Comparison of ENCODE assay signal across 8 mouse cellular contexts in the genomic region with DNA sequence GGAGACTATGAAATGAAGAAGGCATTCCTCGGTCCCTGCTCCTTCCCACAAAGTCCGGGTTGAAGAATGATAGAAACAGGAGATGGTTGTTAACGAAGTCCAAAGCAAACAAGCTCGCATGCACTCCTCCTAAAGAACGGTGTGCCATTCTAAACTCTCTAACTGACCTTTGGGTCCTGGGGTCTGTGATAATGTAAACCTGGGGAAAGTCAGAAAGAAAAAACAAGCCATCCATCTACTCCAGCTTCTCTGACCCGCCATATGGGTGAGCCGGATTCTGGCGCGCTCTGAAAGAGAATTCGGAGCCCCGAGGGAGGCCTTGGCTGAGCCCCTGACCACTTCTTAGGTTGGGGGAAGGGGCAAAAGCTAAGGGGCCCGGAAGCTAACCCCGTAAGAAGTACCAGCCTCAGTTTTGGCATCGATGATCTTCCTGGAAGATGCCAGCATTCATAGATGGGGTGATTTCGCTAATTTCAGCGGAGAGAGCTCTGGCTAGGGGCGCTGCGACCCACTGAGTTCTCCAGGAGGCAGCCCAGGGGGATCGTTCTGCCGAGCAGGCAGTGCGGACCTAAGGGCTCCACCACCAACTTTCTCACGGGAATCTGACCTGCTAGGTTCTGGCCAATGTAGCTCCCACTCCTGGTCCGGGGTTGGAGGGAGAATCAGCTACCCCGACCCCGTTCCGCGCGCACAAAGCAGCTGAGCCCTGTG. TPM values are rescaled to one million over a fixed set of nuclear protein-coding genes. Genes with fewer than 3 reads are reported as not detected.
DNase-seq lines count a peak whose midpoint lies in the region; ATAC-seq and TF ChIP-seq lines count a peak whose summit lies in the region.

No protein-coding gene starts in this region.

- H3K4me1 ChIP-seq in E14TG2a.4 (replicated peaks; ENCODE audit: low read depth, low read length): peaks cover 20% of the 10 kb centered on the region
- H3K4me1 ChIP-seq in embryonic facial prominence, embryonic 15.5 days: peaks cover 24% of the 10 kb centered on the region
- peaks cover 9% of the 10 kb centered on the region; the same call in 1 of the 2 replicates for H3K4me1 ChIP-seq in intestine, embryonic 15.5 days (replicated peaks)
- peaks cover 8% of the 10 kb centered on the region for H3K4me1 ChIP-seq in neural tube, embryonic 12.5 days

- peak overlapping the region; percentile 53 for H3K9ac ChIP-seq in embryonic facial prominence, embryonic 15.5 days
- peak overlapping the region; percentile 82 for H3K9ac ChIP-seq in intestine, embryonic 15.5 days
- H3K9ac ChIP-seq in neural tube, embryonic 12.5 days: peak overlapping the region; percentile 69

- H3K4me2 ChIP-seq in embryonic facial prominence, embryonic 15.5 days (replicated peaks): peak overlapping the region; percentile 99
- peak overlapping the region; percentile 98 for H3K4me2 ChIP-seq in intestine, embryonic 15.5 days (replicated peaks)
- peak overlapping the region; percentile 99 for H3K4me2 ChIP-seq in neural tube, embryonic 12.5 days (replicated peaks)

- ATAC-seq in embryonic facial prominence, embryonic 15.5 days (ENCODE audit: insufficient number of reproducible peaks, low FRiP score, low TSS enrichment, low read depth): no peak; the same call in 1 of the 2 replicates
- peak; percentile 26 for ATAC-seq in intestine, embryonic 15.5 days
- ATAC-seq in neural tube, embryonic 12.5 days (ENCODE audit: low FRiP score, low read depth): peak; percentile 51; the same call in 1 of the 2 replicates
- ATAC-seq in cerebellum, adult (ENCODE audit: insufficient number of reproducible peaks, low FRiP score, low TSS enrichment): no peak

- peak overlapping the region; percentile 71 for H3K27ac ChIP-seq in embryonic facial prominence, embryonic 15.5 days (replicated peaks)
- H3K27ac ChIP-seq in intestine, embryonic 15.5 days: peak overlapping the region; percentile 88
- no peak overlapping the region for H3K27ac ChIP-seq in neural tube, embryonic 12.5 days

- DNase-seq in heart, adult 11 months: peak; percentile 96
- DNase-seq in heart, adult 18-20 months: no peak
- no peak for DNase-seq in frontal cortex, postnatal 10 days (ENCODE audit: low spot score in 2 of 2)

- no peak for TF ChIP-seq CTCF in E14TG2a.4 (conservative IDR thresholded peaks at IDR 0.05; ENCODE audit: low read length)

- peaks cover 56% of the 10 kb centered on the region for H3K27me3 ChIP-seq in E14TG2a.4 (ENCODE audit: insufficient read depth, low read length)
- H3K27me3 ChIP-seq in embryonic facial prominence, embryonic 15.5 days: 0 out of 2 replicates have a peak, but pooled peaks cover 7% of the 10 kb centered on the region
- no peaks in the 10 kb centered on the region for H3K27me3 ChIP-seq in intestine, embryonic 15.5 days (replicated peaks)
- H3K27me3 ChIP-seq in neural tube, embryonic 12.5 days (replicated peaks): 0 out of 2 replicates have a peak, but pooled peaks cover 7% of the 10 kb centered on the region

- 2% methylated on average over 28 of the region's 28 CpGs for WGBS in embryonic facial prominence, embryonic 15.5 days
- 1% methylated on average over 28 of the region's 28 CpGs for WGBS in intestine, embryonic 15.5 days
- WGBS in neural tube, embryonic 12.5 days: under 1% methylated on average over 28 of the region's 28 CpGs

- no peaks in the 10 kb centered on the region for H3K9me3 ChIP-seq in E14TG2a.4 (ENCODE audit: low read length)
- H3K9me3 ChIP-seq in embryonic facial prominence, embryonic 15.5 days (replicated peaks): no peaks in the 10 kb centered on the region
- no peaks in the 10 kb centered on the region for H3K9me3 ChIP-seq in intestine, embryonic 15.5 days
- no peaks in the 10 kb centered on the region for H3K9me3 ChIP-seq in neural tube, embryonic 12.5 days

- peak overlapping the region; percentile 85 for H3K4me3 ChIP-seq in E14TG2a.4 (replicated peaks; ENCODE audit: low read length)
- peak overlapping the region; percentile 68 for H3K4me3 ChIP-seq in embryonic facial prominence, embryonic 15.5 days (replicated peaks)
- H3K4me3 ChIP-seq in intestine, embryonic 15.5 days (replicated peaks): peak overlapping the region; percentile 82
- H3K4me3 ChIP-seq in neural tube, embryonic 12.5 days: peak overlapping the region; percentile 74

- H3K36me3 ChIP-seq in E14TG2a.4 (ENCODE audit: insufficient read depth, low read length): no peaks in the 10 kb centered on the region
- H3K36me3 ChIP-seq in embryonic facial prominence, embryonic 15.5 days: no peaks in the 10 kb centered on the region
- no peaks in the 10 kb centered on the region for H3K36me3 ChIP-seq in intestine, embryonic 15.5 days
- H3K36me3 ChIP-seq in neural tube, embryonic 12.5 days: no peaks in the 10 kb centered on the region

RNA-seq across cellular contexts. Expression of gene Stxbp6, which starts 1.0 kb away (rescaled TPM):
- 10 to 100 TPM in 1 of 2 experiments, 1 to 10 TPM in 1; 6.0 to 10.2 TPM for total RNA-seq in heart, adult 18-20 months (2021)
- 11.3 and 16.0 TPM in 2 replicates for polyA plus RNA-seq in embryonic facial prominence, embryonic 15.5 days (2015; fragmentation: Nextera tagmentation; extraction: Ambion mirVana)
- 12.1 and 18.8 TPM in 2 replicates for polyA plus RNA-seq in intestine, embryonic 15.5 days (2015; fragmentation: Nextera tagmentation; extraction: Ambion mirVana)
- polyA plus RNA-seq in neural tube, embryonic 12.5 days (2016; fragmentation: Nextera tagmentation; extraction: Ambion mirVana): 9.4 and 10.9 TPM in 2 replicates

Comparison
In these comparisons a context has a peak if more than half of its experiments do, and no peak if none do; other contexts are left out.
1. ATAC-seq: peak in intestine, embryonic 15.5 days (single experiment) and neural tube, embryonic 12.5 days (single experiment); none in embryonic facial prominence, embryonic 15.5 days (single experiment) and cerebellum, adult (single experiment).
2. Peak in every context shown above with its lines, with median percentiles within 50 percentile points of each other: H3K4me3 ChIP-seq, H3K4me2 ChIP-seq and H3K9ac ChIP-seq.